Mouse (Mus musculus) 3T3-L1 (cell line): ENCODE results near the gene Nlgn3.

Source experiments
- DNase-seq: peaks from one replicate; pipeline ENCODE4 v3.0.0-alpha.2; 2015; ENCODE audit warnings: low read depth, low spot score

Nlgn3 gene

GRCm38 (mm10) chrX:101299055-101299454 lies at the start of gene Nlgn3:
TSS of gene Nlgn3 (plus strand) at chrX:101299168.
- DNase-seq = no peak

GRCm38 (mm10) chrX:101253952-101254729 lies 44.8 kb upstream of the Nlgn3 start, which contains the start of gene Foxo4:
TSS of gene Foxo4 (plus strand) at chrX:101254528.
- DNase-seq = peak; percentile 91

- no peak for DNase-seq
Observed at GRCm38 (mm10) chrX:101254740-101255139, 44.2 kb upstream of the Nlgn3 start.

GRCm38 (mm10) chrX:101256603-101257002 lies 42.4 kb upstream of the Nlgn3 start:
- no peak for DNase-seq

- DNase-seq = no peak
Observed at GRCm38 (mm10) chrX:101260441-101261325, 38.3 kb upstream of the Nlgn3 start.

- DNase-seq = no peak
Observed at GRCm38 (mm10) chrX:101263892-101264291, 35.1 kb upstream of the Nlgn3 start, which contains the start of gene Gm614. TSS of gene Gm614 (minus strand) at chrX:101263992.

- DNase-seq = no peak
Observed at GRCm38 (mm10) chrX:101266631-101267030, 32.3 kb upstream of the Nlgn3 start.

GRCm38 (mm10) chrX:101268025-101268754 lies 30.8 kb upstream of the Nlgn3 start, which contains the start of gene Il2rg:
TSS of gene Il2rg (minus strand) at chrX:101268255.
- DNase-seq = no peak

- DNase-seq = no peak
Observed at GRCm38 (mm10) chrX:101268755-101269124, 30.2 kb upstream of the Nlgn3 start, which contains the start of gene Gm20489. TSS of gene Gm20489 (minus strand) at chrX:101269023.

GRCm38 (mm10) chrX:101273410-101273809 lies 25.6 kb upstream of the Nlgn3 start:
- DNase-seq = no peak

GRCm38 (mm10) chrX:101273875-101274738 lies 24.9 kb upstream of the Nlgn3 start, which contains the start of gene Med12:
TSS of gene Med12 (plus strand) at chrX:101274030.
- peak; percentile 89 for DNase-seq

GRCm38 (mm10) chrX:101282813-101283212 lies 16.2 kb upstream of the Nlgn3 start:
- DNase-seq = no peak

GRCm38 (mm10) chrX:101285534-101285933 lies 13.4 kb upstream of the Nlgn3 start:
- peak; percentile 72 for DNase-seq

GRCm38 (mm10) chrX:101285953-101286670 lies 12.9 kb upstream of the Nlgn3 start:
- no peak for DNase-seq

GRCm38 (mm10) chrX:101287543-101287942 lies 11.4 kb upstream of the Nlgn3 start:
- DNase-seq = no peak

- DNase-seq = no peak
Observed at GRCm38 (mm10) chrX:101288432-101288831, 10.5 kb upstream of the Nlgn3 start.

GRCm38 (mm10) chrX:101289037-101289436 lies 9.9 kb upstream of the Nlgn3 start:
- DNase-seq = no peak

- DNase-seq = no peak
Observed at GRCm38 (mm10) chrX:101290111-101290510, 8.9 kb upstream of the Nlgn3 start.

GRCm38 (mm10) chrX:101299473-101300426 lies 782 bp downstream of the Nlgn3 start:
- DNase-seq = no peak
